Mouse (Mus musculus): ENCODE data around the gene Edem3. TPM values are rescaled to one million over a fixed set of nuclear protein-coding genes. Genes with fewer than 3 reads are reported as not detected.

The Edem3 gene
- polyA plus RNA-seq, 1 experiment from 2014 or later: 10.1 TPM

- H3K4me3 ChIP-seq (ENCODE audit: low read depth, low read length): no peak overlapping the region
- TF ChIP-seq CTCF (IDR thresholded peaks at IDR 0.05) (peak; percentile 53), EP300 (IDR thresholded peaks at IDR 0.05) (no peak)
- H3K9me3 ChIP-seq (ENCODE audit: low read length): no peaks in the 10 kb centered on the region
- ATAC-seq (peak; percentile 14; the same call in 1 of the 2 replicates), DNase-seq (ENCODE audit: low spot score) (no peak)
- no peak overlapping the region for H3K27ac ChIP-seq (ENCODE audit: low read length)
- H3K4me1 ChIP-seq (ENCODE audit: insufficient read depth, low read depth, low read length): no peaks in the 10 kb centered on the region
- no peaks in the 10 kb centered on the region for H3K27me3 ChIP-seq (replicated peaks; ENCODE audit: insufficient read depth, low read length)
- no peak overlapping the region for H3K4me2 ChIP-seq (replicated peaks; ENCODE audit: low read depth, low read length)
- 64% methylated on average over 3 of the region's 3 CpGs for WGBS
- no peak overlapping the region for H3K9ac ChIP-seq (replicated peaks; ENCODE audit: low read depth)
- peaks cover 10% of the 10 kb centered on the region for H3K36me3 ChIP-seq (ENCODE audit: insufficient read depth, low read length)
Observed at GRCm38 (mm10) chr1:151766976-151767654, 11.9 kb downstream of the Edem3 start.

GRCm38 (mm10) chr1:151769200-151769913 lies 14.2 kb downstream of the Edem3 start:
- ATAC-seq (no peak), DNase-seq (ENCODE audit: low spot score) (no peak)
- Histone ChIP-seq H3K27ac (ENCODE audit: low read length) (no peak overlapping the region), H3K27me3 (replicated peaks; ENCODE audit: insufficient read depth, low read length) (no peaks in the 10 kb centered on the region), H3K9me3 (ENCODE audit: low read length) (no peaks in the 10 kb centered on the region), H3K36me3 (ENCODE audit: insufficient read depth, low read length) (peaks cover 9% of the 10 kb centered on the region), H3K4me1 (ENCODE audit: insufficient read depth, low read depth, low read length) (no peaks in the 10 kb centered on the region), H3K4me2 (replicated peaks; ENCODE audit: low read depth, low read length) (no peak overlapping the region), H3K4me3 (ENCODE audit: low read depth, low read length) (no peak overlapping the region), H3K9ac (replicated peaks; ENCODE audit: low read depth) (no peak overlapping the region)
- 93% methylated on average over 3 of the region's 3 CpGs for WGBS
- TF ChIP-seq EP300 (IDR thresholded peaks at IDR 0.05) (no peak), CTCF (IDR thresholded peaks at IDR 0.05) (no peak)

GRCm38 (mm10) chr1:151777616-151778015 lies 22.4 kb downstream of the Edem3 start:
- DNase-seq (ENCODE audit: low spot score) (no peak), ATAC-seq (no peak)
- Histone ChIP-seq H3K9me3 (ENCODE audit: low read length) (no peaks in the 10 kb centered on the region), H3K27ac (ENCODE audit: low read length) (no peak overlapping the region), H3K4me2 (replicated peaks; ENCODE audit: low read depth, low read length) (no peak overlapping the region), H3K9ac (replicated peaks; ENCODE audit: low read depth) (no peak overlapping the region), H3K4me3 (ENCODE audit: low read depth, low read length) (no peak overlapping the region), H3K4me1 (ENCODE audit: insufficient read depth, low read depth, low read length) (no peaks in the 10 kb centered on the region), H3K27me3 (replicated peaks; ENCODE audit: insufficient read depth, low read length) (no peaks in the 10 kb centered on the region), H3K36me3 (ENCODE audit: insufficient read depth, low read length) (peaks cover 28% of the 10 kb centered on the region; the same call in 1 of the 2 replicates)
- TF ChIP-seq CTCF (IDR thresholded peaks at IDR 0.05) (no peak), EP300 (IDR thresholded peaks at IDR 0.05) (no peak)
- WGBS: 92% methylated on average over 2 of the region's 2 CpGs

- H3K27ac ChIP-seq (ENCODE audit: low read length): no peak overlapping the region
- peaks cover 27% of the 10 kb centered on the region; the same call in 1 of the 2 replicates for H3K36me3 ChIP-seq (ENCODE audit: insufficient read depth, low read length)
- H3K4me2 ChIP-seq (replicated peaks; ENCODE audit: low read depth, low read length): no peak overlapping the region
- ATAC-seq (no peak), DNase-seq (ENCODE audit: low spot score) (no peak)
- H3K27me3 ChIP-seq (replicated peaks; ENCODE audit: insufficient read depth, low read length): no peaks in the 10 kb centered on the region
- no peaks in the 10 kb centered on the region for H3K4me1 ChIP-seq (ENCODE audit: insufficient read depth, low read depth, low read length)
- no peak for TF ChIP-seq CTCF (IDR thresholded peaks at IDR 0.05)
- TF ChIP-seq EP300 (IDR thresholded peaks at IDR 0.05): no peak
- 70% methylated on average over 1 of the region's 1 CpGs for WGBS
- H3K9ac ChIP-seq (replicated peaks; ENCODE audit: low read depth): no peak overlapping the region
- no peak overlapping the region for H3K4me3 ChIP-seq (ENCODE audit: low read depth, low read length)
- no peaks in the 10 kb centered on the region for H3K9me3 ChIP-seq (ENCODE audit: low read length)
Observed at GRCm38 (mm10) chr1:151778592-151778991, 23.4 kb downstream of the Edem3 start.

GRCm38 (mm10) chr1:151779306-151779705 lies 24.1 kb downstream of the Edem3 start:
- Histone ChIP-seq H3K36me3 (ENCODE audit: insufficient read depth, low read length) (peaks cover 27% of the 10 kb centered on the region; the same call in 1 of the 2 replicates), H3K4me2 (replicated peaks; ENCODE audit: low read depth, low read length) (no peak overlapping the region), H3K27ac (ENCODE audit: low read length) (no peak overlapping the region), H3K9me3 (ENCODE audit: low read length) (no peaks in the 10 kb centered on the region), H3K27me3 (replicated peaks; ENCODE audit: insufficient read depth, low read length) (no peaks in the 10 kb centered on the region), H3K4me3 (ENCODE audit: low read depth, low read length) (no peak overlapping the region), H3K4me1 (ENCODE audit: insufficient read depth, low read depth, low read length) (no peaks in the 10 kb centered on the region), H3K9ac (replicated peaks; ENCODE audit: low read depth) (no peak overlapping the region)
- no peak for TF ChIP-seq EP300 (IDR thresholded peaks at IDR 0.05)
- no peak for TF ChIP-seq CTCF (IDR thresholded peaks at IDR 0.05)
- WGBS: 91% methylated on average over 2 of the region's 2 CpGs
- DNase-seq (ENCODE audit: low spot score): no peak
- no peak for ATAC-seq

- no peak overlapping the region for H3K4me2 ChIP-seq (replicated peaks; ENCODE audit: low read depth, low read length)
- DNase-seq (ENCODE audit: low spot score): no peak
- no peak for ATAC-seq
Observed at GRCm38 (mm10) chr1:151781447-151781846, 26.3 kb downstream of the Edem3 start.

More at GRCm38 (mm10) chr1:151781447-151781846, 26.3 kb downstream of the Edem3 start:
- TF ChIP-seq EP300 (IDR thresholded peaks at IDR 0.05): no peak
- no peak for TF ChIP-seq CTCF (IDR thresholded peaks at IDR 0.05)
- no peaks in the 10 kb centered on the region for H3K27me3 ChIP-seq (replicated peaks; ENCODE audit: insufficient read depth, low read length)
- H3K4me3 ChIP-seq (ENCODE audit: low read depth, low read length): no peak overlapping the region
- no peaks in the 10 kb centered on the region for H3K9me3 ChIP-seq (ENCODE audit: low read length)
- no peaks in the 10 kb centered on the region for H3K4me1 ChIP-seq (ENCODE audit: insufficient read depth, low read depth, low read length)
- H3K9ac ChIP-seq (replicated peaks; ENCODE audit: low read depth): no peak overlapping the region
- H3K36me3 ChIP-seq (ENCODE audit: insufficient read depth, low read length): peaks cover 29% of the 10 kb centered on the region; the same call in 1 of the 2 replicates
- WGBS: 87% methylated on average over 7 of the region's 7 CpGs
- no peak overlapping the region for H3K27ac ChIP-seq (ENCODE audit: low read length)
